Mouse (Mus musculus): ENCODE measurements around the gene Nat8f2. TPM values are rescaled to one million over a fixed set of nuclear protein-coding genes. Genes with fewer than 3 reads are reported as not detected.
"Not testable (repeated sequence)": the region's sequence is repeated elsewhere in the genome, so short reads cannot be mapped to it uniquely, and the experiment has no call there.

The Nat8f2 gene
- polyA plus RNA-seq, 2 experiments, result not detected

- Histone ChIP-seq H3K9me3 (ENCODE audit: control insufficient read depth, low read length) (no peaks in the 10 kb centered on the region), H3K4me3 (replicated peaks; ENCODE audit: low read length) (no peak within 1 kb of the TSS), H3K27me3 (ENCODE audit: control insufficient read depth, insufficient read depth, low read length) (no peaks in the 10 kb centered on the region), H3K27ac (replicated peaks; ENCODE audit: low read depth, low read length) (no peak within 1 kb of the TSS), H3K9ac (ENCODE audit: low read depth, low read length, severe bottlenecking) (no peak within 1 kb of the TSS), H3K36me3 (ENCODE audit: control insufficient read depth, insufficient read depth, low read length) (no peaks in the 10 kb centered on the region), H3K4me2 (replicated peaks; ENCODE audit: low read depth, low read length, severe bottlenecking) (no peak within 1 kb of the TSS), H3K4me1 (ENCODE audit: control insufficient read depth, insufficient read depth, low read length) (peaks cover 10% of the 10 kb centered on the region; the same call in 1 of the 2 replicates)
- ATAC-seq (ENCODE audit: low FRiP score, low read depth) (no peak), DNase-seq (ENCODE audit: low spot score) (no peak)
- WGBS, result 79% methylated on average over 3 of the region's 3 CpGs
- TF ChIP-seq POLR2A (IDR thresholded peaks at IDR 0.05; ENCODE audit: borderline replicate concordance, extremely low read depth, insufficient read depth, insufficient read length), result no peak
These were observed 42.6 kb upstream of the Nat8f2 start, which contains the start of gene Tprkb for GRCm38 (mm10) chr6:85911587-85911986. Tprkb (plus strand) TSS chr6:85911865.

- no peak overlapping the region for H3K9ac ChIP-seq (ENCODE audit: low read depth, low read length, severe bottlenecking)
- H3K4me2 ChIP-seq (replicated peaks; ENCODE audit: low read depth, low read length, severe bottlenecking), result no peak overlapping the region
- no peak for DNase-seq (ENCODE audit: low spot score)
- no peaks in the 10 kb centered on the region for H3K36me3 ChIP-seq (ENCODE audit: control insufficient read depth, insufficient read depth, low read length)
- TF ChIP-seq POLR2A (IDR thresholded peaks at IDR 0.05; ENCODE audit: borderline replicate concordance, extremely low read depth, insufficient read depth, insufficient read length), result no peak
- 0 out of 2 replicates have a peak, but pooled peaks cover 2% of the 10 kb centered on the region for H3K4me1 ChIP-seq (ENCODE audit: control insufficient read depth, insufficient read depth, low read length)
- H3K27ac ChIP-seq (replicated peaks; ENCODE audit: low read depth, low read length), result no peak overlapping the region
- H3K9me3 ChIP-seq (ENCODE audit: control insufficient read depth, low read length), result no peaks in the 10 kb centered on the region
- 92% methylated on average over 1 of the region's 1 CpGs for WGBS
- H3K27me3 ChIP-seq (ENCODE audit: control insufficient read depth, insufficient read depth, low read length), result no peaks in the 10 kb centered on the region
- H3K4me3 ChIP-seq (replicated peaks; ENCODE audit: low read length), result no peak overlapping the region
- no peak for ATAC-seq (ENCODE audit: low FRiP score, low read depth)
These were observed 40.7 kb upstream of the Nat8f2 start for GRCm38 (mm10) chr6:85909704-85910103.

DNA sequence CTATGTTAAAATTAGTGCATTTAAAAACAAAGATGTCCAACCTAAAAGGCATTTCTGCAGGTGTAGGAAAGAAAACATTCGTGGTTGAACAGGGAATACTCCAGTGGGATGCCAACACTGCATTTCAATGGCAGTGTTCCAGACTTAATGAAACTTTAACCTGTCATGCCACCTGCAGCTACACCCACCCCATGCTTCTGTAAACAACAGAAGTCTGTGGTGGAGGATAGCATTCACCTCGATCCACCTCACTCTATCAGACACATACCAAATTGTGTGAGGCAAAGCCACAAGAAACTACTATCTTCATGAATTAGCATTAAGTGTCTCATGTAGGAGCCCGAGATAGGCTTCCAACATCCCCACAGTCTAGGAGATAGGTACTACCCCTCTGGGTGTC, 39.4 kb upstream of the Nat8f2 start:
- H3K9me3 ChIP-seq (ENCODE audit: control insufficient read depth, low read length), result no peaks in the 10 kb centered on the region
- DNase-seq (ENCODE audit: low spot score), result no peak
- no peaks in the 10 kb centered on the region for H3K36me3 ChIP-seq (ENCODE audit: control insufficient read depth, insufficient read depth, low read length)
- H3K4me1 ChIP-seq (ENCODE audit: control insufficient read depth, insufficient read depth, low read length), result no peaks in the 10 kb centered on the region
- H3K9ac ChIP-seq (ENCODE audit: low read depth, low read length, severe bottlenecking), result no peak overlapping the region
- 69% methylated on average over 3 of the region's 3 CpGs for WGBS
- TF ChIP-seq POLR2A (IDR thresholded peaks at IDR 0.05; ENCODE audit: borderline replicate concordance, extremely low read depth, insufficient read depth, insufficient read length), result no peak
- H3K27me3 ChIP-seq (ENCODE audit: control insufficient read depth, insufficient read depth, low read length), result no peaks in the 10 kb centered on the region
- no peak for ATAC-seq (ENCODE audit: low FRiP score, low read depth)
- H3K4me3 ChIP-seq (replicated peaks; ENCODE audit: low read length), result no peak overlapping the region
- H3K27ac ChIP-seq (replicated peaks; ENCODE audit: low read depth, low read length), result no peak overlapping the region
- no peak overlapping the region for H3K4me2 ChIP-seq (replicated peaks; ENCODE audit: low read depth, low read length, severe bottlenecking)

DNA sequence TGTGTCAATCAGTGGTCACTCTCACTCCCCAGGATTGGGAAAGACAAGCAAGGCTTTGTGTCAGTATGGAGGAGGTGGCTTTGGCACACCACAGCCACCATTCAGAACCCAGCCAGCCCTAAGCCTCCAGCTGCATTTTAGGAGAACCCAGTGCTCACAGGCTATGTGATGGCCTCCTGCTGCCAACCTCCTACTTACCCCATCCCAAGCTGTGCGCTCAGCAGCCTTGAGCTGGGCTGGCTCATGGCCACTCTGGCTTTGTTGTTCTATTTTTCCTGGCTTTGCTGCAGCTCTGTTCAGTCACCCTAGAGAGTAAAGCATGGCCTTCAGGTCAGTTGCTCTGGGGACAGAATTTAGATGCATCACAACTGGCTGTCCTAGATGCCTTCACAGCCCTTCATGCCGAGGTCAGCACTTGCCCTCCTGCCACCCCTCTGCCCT, 38.0 kb upstream of the Nat8f2 start:
- DNase-seq (ENCODE audit: low spot score); H3K27me3 ChIP-seq (ENCODE audit: control insufficient read depth, insufficient read depth, low read length); H3K9ac ChIP-seq (ENCODE audit: low read depth, low read length, severe bottlenecking); H3K4me1 ChIP-seq (ENCODE audit: control insufficient read depth, insufficient read depth, low read length); H3K27ac ChIP-seq (replicated peaks; ENCODE audit: low read depth, low read length); ATAC-seq (ENCODE audit: low FRiP score, low read depth); H3K9me3 ChIP-seq (ENCODE audit: control insufficient read depth, low read length); H3K36me3 ChIP-seq (ENCODE audit: control insufficient read depth, insufficient read depth, low read length); H3K4me2 ChIP-seq (replicated peaks; ENCODE audit: low read depth, low read length, severe bottlenecking); H3K4me3 ChIP-seq (replicated peaks; ENCODE audit: low read length): not testable (repeated sequence)
- WGBS, result 72% methylated on average over 2 of the region's 2 CpGs

DNA sequence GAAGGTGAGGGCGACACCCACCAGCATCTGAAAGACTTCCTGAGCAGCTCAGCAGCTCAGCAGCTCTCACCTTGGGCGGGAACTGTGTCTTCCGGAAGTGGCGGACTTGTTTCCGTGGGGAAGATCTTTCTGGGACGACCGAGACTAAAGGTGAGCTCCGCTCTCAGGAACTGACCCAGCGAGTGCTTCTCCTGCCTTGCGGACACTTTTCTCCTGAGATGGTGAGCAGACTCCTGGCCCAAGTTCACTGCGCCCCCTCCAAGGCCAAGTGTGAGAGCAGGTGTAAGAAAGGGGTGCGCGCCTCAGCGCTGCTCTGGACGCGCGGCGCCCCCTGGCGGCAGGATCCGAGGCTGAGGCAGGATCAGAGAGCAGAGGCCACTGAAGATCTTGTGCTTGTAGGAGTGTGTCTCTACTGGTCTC, 35.7 kb upstream of the Nat8f2 start, which contains the start of gene Nat8f4:
Gene Nat8f4 (minus strand): TSS at position 243 of the 420 bp plus-strand sequence.
- not testable (repeated sequence) for DNase-seq (ENCODE audit: low spot score); H3K27ac ChIP-seq (replicated peaks; ENCODE audit: low read depth, low read length); H3K9ac ChIP-seq (ENCODE audit: low read depth, low read length, severe bottlenecking); H3K4me1 ChIP-seq (ENCODE audit: control insufficient read depth, insufficient read depth, low read length); H3K36me3 ChIP-seq (ENCODE audit: control insufficient read depth, insufficient read depth, low read length); H3K9me3 ChIP-seq (ENCODE audit: control insufficient read depth, low read length); H3K27me3 ChIP-seq (ENCODE audit: control insufficient read depth, insufficient read depth, low read length); H3K4me3 ChIP-seq (replicated peaks; ENCODE audit: low read length)
- WGBS, result 19% methylated on average over 20 of the region's 20 CpGs
- ATAC-seq (ENCODE audit: low FRiP score, low read depth), result peak; percentile 62; the same call in 1 of the 2 replicates
- peak within 1 kb of the TSS; percentile 19 for H3K4me2 ChIP-seq (replicated peaks; ENCODE audit: low read depth, low read length, severe bottlenecking)

DNA sequence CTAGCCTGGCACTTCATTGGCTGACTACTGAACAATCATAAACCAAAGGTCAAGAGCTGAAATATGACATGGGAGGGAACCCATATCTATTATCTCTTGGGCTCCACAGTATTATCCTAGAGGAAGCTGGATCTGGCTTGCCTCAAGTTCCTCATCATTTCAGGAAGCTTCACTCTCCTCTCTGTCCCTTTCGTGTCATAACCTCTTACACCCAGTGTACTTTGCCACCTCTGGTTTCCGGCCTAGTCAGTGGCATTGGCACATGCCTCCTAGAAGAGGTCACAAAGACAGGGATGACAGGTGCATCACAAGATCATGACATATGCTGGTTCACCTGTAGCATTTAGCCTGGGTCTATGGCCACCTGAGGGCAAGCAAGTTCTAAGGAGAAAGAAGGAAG, 33.3 kb upstream of the Nat8f2 start:
- Histone ChIP-seq H3K4me3 (replicated peaks; ENCODE audit: low read length) (no peak overlapping the region), H3K27ac (replicated peaks; ENCODE audit: low read depth, low read length) (no peak overlapping the region), H3K4me1 (ENCODE audit: control insufficient read depth, insufficient read depth, low read length) (no peaks in the 10 kb centered on the region), H3K36me3 (ENCODE audit: control insufficient read depth, insufficient read depth, low read length) (no peaks in the 10 kb centered on the region), H3K27me3 (ENCODE audit: control insufficient read depth, insufficient read depth, low read length) (no peaks in the 10 kb centered on the region), H3K9ac (ENCODE audit: low read depth, low read length, severe bottlenecking) (no peak overlapping the region), H3K9me3 (ENCODE audit: control insufficient read depth, low read length) (no peaks in the 10 kb centered on the region), H3K4me2 (replicated peaks; ENCODE audit: low read depth, low read length, severe bottlenecking) (no peak overlapping the region)
- TF ChIP-seq POLR2A (IDR thresholded peaks at IDR 0.05; ENCODE audit: borderline replicate concordance, extremely low read depth, insufficient read depth, insufficient read length), result no peak
- ATAC-seq (ENCODE audit: low FRiP score, low read depth) (no peak), DNase-seq (ENCODE audit: low spot score) (no peak)
- 86% methylated on average over 2 of the region's 2 CpGs for WGBS

GRCm38 (mm10) chr6:85898596-85899475, 29.9 kb upstream of the Nat8f2 start:
- WGBS, result 72% methylated on average over 6 of the region's 8 CpGs

More at GRCm38 (mm10) chr6:85898596-85899475, 29.9 kb upstream of the Nat8f2 start:
- not testable (repeated sequence) for H3K27me3 ChIP-seq (ENCODE audit: control insufficient read depth, insufficient read depth, low read length); H3K4me1 ChIP-seq (ENCODE audit: control insufficient read depth, insufficient read depth, low read length); ATAC-seq (ENCODE audit: low FRiP score, low read depth); DNase-seq (ENCODE audit: low spot score); H3K27ac ChIP-seq (replicated peaks; ENCODE audit: low read depth, low read length); H3K36me3 ChIP-seq (ENCODE audit: control insufficient read depth, insufficient read depth, low read length); H3K9me3 ChIP-seq (ENCODE audit: control insufficient read depth, low read length); H3K9ac ChIP-seq (ENCODE audit: low read depth, low read length, severe bottlenecking); H3K4me3 ChIP-seq (replicated peaks; ENCODE audit: low read length); H3K4me2 ChIP-seq (replicated peaks; ENCODE audit: low read depth, low read length, severe bottlenecking)

All from limb, embryonic 14.5 days (tissue).